Mouse (Mus musculus): ENCODE results near the gene Odf3. TPM values are rescaled to one million over a fixed set of nuclear protein-coding genes. Genes with fewer than 3 reads are reported as not detected.

Odf3 gene
- polyA plus RNA-seq, 1 experiment: not detected

DNA sequence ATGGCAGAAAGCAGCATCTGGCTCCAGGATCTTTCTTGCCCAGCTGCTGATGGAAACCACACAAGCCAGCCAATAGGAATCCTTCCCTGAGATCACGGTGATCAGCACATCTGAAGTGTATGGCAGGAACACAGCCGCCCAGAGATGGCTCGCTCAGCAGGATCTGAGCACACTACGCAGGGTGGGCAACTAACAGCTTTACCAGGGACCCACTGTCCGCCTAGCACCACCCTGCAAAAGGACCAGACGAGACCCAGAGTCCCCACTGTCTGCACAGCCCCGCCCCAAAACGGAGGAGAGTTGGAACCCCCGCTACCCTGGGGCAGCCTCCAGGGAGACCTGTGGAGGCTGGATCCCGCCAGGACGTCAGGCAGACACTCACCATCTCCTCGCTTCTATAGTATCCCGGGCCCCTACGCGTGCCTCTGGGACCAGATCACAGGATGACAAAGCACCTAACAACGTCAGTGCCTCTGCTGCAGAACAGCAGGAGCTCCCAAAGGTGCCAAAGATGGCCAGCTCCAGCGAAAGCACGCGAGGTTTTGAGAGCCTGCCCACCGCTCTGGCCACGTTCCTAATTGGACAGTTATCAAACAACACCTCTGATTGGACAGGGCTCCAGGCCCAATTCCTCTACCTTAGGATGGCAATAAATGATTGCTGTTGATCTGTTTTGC, 25.8 kb upstream of the Odf3 start, which contains the start of gene Zfp941:
TSS of gene Zfp941 (minus strand) at position 526 of the 677 bp plus-strand sequence.
- TF ChIP-seq GATA1 (IDR thresholded peaks at IDR 0.05; ENCODE audit: low read length) (no peak), TAL1 (IDR thresholded peaks at IDR 0.05; ENCODE audit: low read length) (no peak)
- Histone ChIP-seq H3K4me1 (ENCODE audit: control insufficient read depth) (peaks cover 7% of the 10 kb centered on the region), H3K4me3 (replicated peaks) (peak within 1 kb of the TSS; percentile 60), H3K27me3 (ENCODE audit: control insufficient read depth) (peaks cover 4% of the 10 kb centered on the region; the same call in 1 of the 2 replicates), H3K36me3 (ENCODE audit: control insufficient read depth) (no peaks in the 10 kb centered on the region), H3K9me3 (ENCODE audit: control insufficient read depth, low read length) (no peaks in the 10 kb centered on the region)

- peaks cover 4% of the 10 kb centered on the region; the same call in 1 of the 2 replicates for H3K27me3 ChIP-seq (ENCODE audit: control insufficient read depth)
- H3K36me3 ChIP-seq (ENCODE audit: control insufficient read depth): no peaks in the 10 kb centered on the region
- H3K4me1 ChIP-seq (ENCODE audit: control insufficient read depth): peaks cover 7% of the 10 kb centered on the region
- no peaks in the 10 kb centered on the region for H3K9me3 ChIP-seq (ENCODE audit: control insufficient read depth, low read length)
- H3K4me3 ChIP-seq (replicated peaks): no peak overlapping the region
- TF ChIP-seq TAL1 (IDR thresholded peaks at IDR 0.05; ENCODE audit: low read length): no peak
- no peak for TF ChIP-seq GATA1 (IDR thresholded peaks at IDR 0.05; ENCODE audit: low read length)
These were observed 24.9 kb upstream of the Odf3 start for GRCm38 (mm10) chr7:140822731-140823130.

GRCm38 (mm10) chr7:140828171-140828881, 19.3 kb upstream of the Odf3 start:
- H3K27me3 ChIP-seq (ENCODE audit: control insufficient read depth): no peaks in the 10 kb centered on the region; the same call in 1 of the 2 replicates
- no peaks in the 10 kb centered on the region for H3K9me3 ChIP-seq (ENCODE audit: control insufficient read depth, low read length)
- TF ChIP-seq GATA1 (IDR thresholded peaks at IDR 0.05; ENCODE audit: low read length) (no peak), TAL1 (IDR thresholded peaks at IDR 0.05; ENCODE audit: low read length) (no peak)
- H3K36me3 ChIP-seq (ENCODE audit: control insufficient read depth): no peaks in the 10 kb centered on the region
- H3K4me3 ChIP-seq (replicated peaks): no peak overlapping the region
- no peaks in the 10 kb centered on the region for H3K4me1 ChIP-seq (ENCODE audit: control insufficient read depth)

DNA sequence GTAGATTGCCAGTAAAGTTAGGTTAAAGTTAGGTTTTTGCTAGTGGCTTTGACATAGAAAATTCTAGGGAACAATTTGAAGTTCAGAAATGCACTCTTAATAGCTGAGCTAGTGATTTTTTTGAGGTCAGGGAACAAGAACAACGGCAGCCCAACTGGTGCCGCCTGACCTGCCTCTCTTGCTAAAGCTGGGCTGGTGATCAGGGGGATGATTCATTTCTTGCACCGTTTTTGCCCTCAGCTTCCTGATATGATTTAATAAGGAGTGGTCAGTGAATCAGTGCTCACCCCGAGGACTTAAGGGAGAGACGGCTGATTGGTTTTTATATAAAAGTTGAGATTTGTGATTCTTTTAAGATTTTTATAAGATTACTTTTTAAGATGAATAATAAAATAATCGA, 16.2 kb upstream of the Odf3 start:
- TF ChIP-seq TAL1 (IDR thresholded peaks at IDR 0.05; ENCODE audit: low read length) (no peak), GATA1 (IDR thresholded peaks at IDR 0.05; ENCODE audit: low read length) (no peak)

GRCm38 (mm10) chr7:140833341-140833740, 14.3 kb upstream of the Odf3 start:
- H3K4me3 ChIP-seq (replicated peaks): no peak overlapping the region
- H3K4me1 ChIP-seq (ENCODE audit: control insufficient read depth): peaks cover 10% of the 10 kb centered on the region
- H3K27me3 ChIP-seq (ENCODE audit: control insufficient read depth): peaks cover 2% of the 10 kb centered on the region
- no peaks in the 10 kb centered on the region for H3K9me3 ChIP-seq (ENCODE audit: control insufficient read depth, low read length)
- TF ChIP-seq GATA1 (IDR thresholded peaks at IDR 0.05; ENCODE audit: low read length) (no peak), TAL1 (IDR thresholded peaks at IDR 0.05; ENCODE audit: low read length) (no peak)
- no peaks in the 10 kb centered on the region for H3K36me3 ChIP-seq (ENCODE audit: control insufficient read depth)

More for the DNA sequence above, 16.2 kb upstream of the Odf3 start:
- no peaks in the 10 kb centered on the region for H3K36me3 ChIP-seq (ENCODE audit: control insufficient read depth)
- no peaks in the 10 kb centered on the region; the same call in 1 of the 2 replicates for H3K27me3 ChIP-seq (ENCODE audit: control insufficient read depth)
- H3K4me1 ChIP-seq (ENCODE audit: control insufficient read depth): peaks cover 10% of the 10 kb centered on the region
- no peak overlapping the region for H3K4me3 ChIP-seq (replicated peaks)
- H3K9me3 ChIP-seq (ENCODE audit: control insufficient read depth, low read length): no peaks in the 10 kb centered on the region

DNA sequence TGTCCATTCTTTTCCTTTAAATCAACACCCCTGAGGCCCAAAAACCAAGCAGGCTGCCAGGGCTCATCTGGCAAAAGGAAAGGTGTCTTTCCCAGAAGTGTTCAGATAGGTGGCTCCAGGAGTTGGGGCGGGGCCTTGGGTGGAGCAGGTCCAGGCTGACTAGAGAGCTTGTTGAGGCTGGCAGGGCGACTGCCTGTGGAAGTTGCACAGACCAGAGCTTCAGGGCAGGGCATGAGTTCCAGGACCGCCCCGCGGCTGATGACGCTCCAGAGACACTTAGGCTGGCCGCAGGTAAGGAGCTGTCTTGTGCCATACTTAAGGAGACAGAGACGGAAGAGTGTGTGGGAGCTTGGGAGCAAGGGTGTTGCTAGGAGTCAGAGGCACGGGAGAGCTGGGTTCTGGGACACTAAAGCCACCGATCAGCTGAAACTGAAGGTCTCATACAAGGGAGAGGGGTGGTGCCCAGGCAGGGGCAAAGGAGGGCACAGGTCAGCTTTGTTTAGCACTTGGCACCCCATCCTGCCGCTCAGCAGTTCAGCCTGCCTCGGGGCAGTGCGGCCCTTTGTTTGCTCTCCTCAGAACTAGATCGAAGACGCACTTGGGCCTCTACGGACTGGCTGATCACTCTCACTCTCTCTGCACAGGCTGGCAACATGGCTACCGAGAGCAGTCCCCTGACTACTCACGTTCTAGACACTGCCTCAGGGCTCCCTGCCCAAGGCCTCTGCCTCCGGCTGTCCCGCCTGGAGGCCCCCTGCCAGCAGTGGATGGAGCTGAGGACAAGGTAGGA, 12.4 kb upstream of the Odf3 start, which contains the start of gene Urah:
TSS of gene Urah (plus strand) at position 51 of the 790 bp plus-strand sequence.
- peak within 1 kb of the TSS; percentile 21 for H3K4me3 ChIP-seq (replicated peaks)

GRCm38 (mm10) chr7:140835758-140836087, 11.9 kb upstream of the Odf3 start:
- no peaks in the 10 kb centered on the region for H3K36me3 ChIP-seq (ENCODE audit: control insufficient read depth)
- no peak for TF ChIP-seq GATA1 (IDR thresholded peaks at IDR 0.05; ENCODE audit: low read length)
- TF ChIP-seq TAL1 (IDR thresholded peaks at IDR 0.05; ENCODE audit: low read length): no peak
- peaks cover 13% of the 10 kb centered on the region for H3K27me3 ChIP-seq (ENCODE audit: control insufficient read depth)
- no peaks in the 10 kb centered on the region for H3K9me3 ChIP-seq (ENCODE audit: control insufficient read depth, low read length)
- peaks cover 10% of the 10 kb centered on the region for H3K4me1 ChIP-seq (ENCODE audit: control insufficient read depth)
- H3K4me3 ChIP-seq (replicated peaks): no peak overlapping the region

More for the DNA sequence above, 12.4 kb upstream of the Odf3 start, which contains the start of gene Urah:
- no peaks in the 10 kb centered on the region for H3K9me3 ChIP-seq (ENCODE audit: control insufficient read depth, low read length)
- H3K36me3 ChIP-seq (ENCODE audit: control insufficient read depth): no peaks in the 10 kb centered on the region
- TF ChIP-seq TAL1 (IDR thresholded peaks at IDR 0.05; ENCODE audit: low read length) (no peak), GATA1 (IDR thresholded peaks at IDR 0.05; ENCODE audit: low read length) (no peak)
- peaks cover 10% of the 10 kb centered on the region for H3K4me1 ChIP-seq (ENCODE audit: control insufficient read depth)
- peaks cover 8% of the 10 kb centered on the region for H3K27me3 ChIP-seq (ENCODE audit: control insufficient read depth)

- Histone ChIP-seq H3K4me3 (replicated peaks) (no peak overlapping the region), H3K36me3 (ENCODE audit: control insufficient read depth) (no peaks in the 10 kb centered on the region), H3K4me1 (ENCODE audit: control insufficient read depth) (peaks cover 10% of the 10 kb centered on the region), H3K27me3 (ENCODE audit: control insufficient read depth) (peaks cover 19% of the 10 kb centered on the region), H3K9me3 (ENCODE audit: control insufficient read depth, low read length) (no peaks in the 10 kb centered on the region)
- TF ChIP-seq TAL1 (IDR thresholded peaks at IDR 0.05; ENCODE audit: low read length) (no peak), GATA1 (IDR thresholded peaks at IDR 0.05; ENCODE audit: low read length) (no peak)
These were observed 11.1 kb upstream of the Odf3 start for GRCm38 (mm10) chr7:140836243-140837115.
